Mouse (Mus musculus) left cerebral cortex, postnatal 14 days (tissue): ENCODE results near the gene Vmn2r31. TPM values are rescaled to one million over a fixed set of nuclear protein-coding genes. Genes with fewer than 3 reads are reported as not detected.
"Not testable (repeated sequence)": the region's sequence is repeated elsewhere in the genome, so short reads cannot be mapped to it uniquely, and the experiment has no call there.

ENCODE experiments used
- DNase-seq, 2 experiments: peaks; one replicate each; pipeline ENCODE4 v3.0.0; 2021 to 2022; ENCODE audit warnings: low spot score in 2 of 2, mixed read lengths in 1 of 2
- intact Hi-C: fragments of 180-260 bp; cut with DNase I; formaldehyde crosslinking; loops from one replicate; pipeline ENCODE4 v1.15.1; 2025
- long read RNA-seq, 2 experiments: library from polyadenylated mRNA; stranded (forward); transcript quantifications; one replicate each; pipeline ENCODE4 v2.0.0; 2021
- total RNA-seq, 2 experiments: library from RNA; stranded (reverse); gene quantifications; 2 replicates each; pipeline ENCODE4 v1.2.3; 2021

Vmn2r31 gene
- total RNA-seq = not detected
- long read RNA-seq, experiment 1 = 0 reads
- long read RNA-seq, experiment 2 = 0 reads

GRCm38 (mm10) chr7:7399603-7400002, at the start of gene Vmn2r31:
TSS of gene Vmn2r31 (minus strand) at chr7:7399703.
- intact Hi-C loops, DNase-seq: not testable (repeated sequence)

GRCm38 (mm10) chr7:7374431-7374830, 25.1 kb downstream of the Vmn2r31 start, which contains the start of gene Gm45783:
TSS of gene Gm45783 (minus strand) at chr7:7374573.
- DNase-seq, intact Hi-C loops: not testable (repeated sequence)

- intact Hi-C loops, DNase-seq: not testable (repeated sequence)
Observed at GRCm38 (mm10) chr7:7337509-7337908, 62.0 kb downstream of the Vmn2r31 start, which contains the start of gene Vmn2r30. TSS of gene Vmn2r30 (minus strand) at chr7:7337609.

Other genes starting within 250 kb of the Vmn2r31 start
- gene Zfp418, start 228.4 kb downstream of the Vmn2r31 start, total RNA-seq = 1 to 10 TPM; 5.0 to 6.2 TPM
- 1 to 10 TPM; 7.8 to 8.0 TPM for gene Zfp772, start 189.7 kb downstream of the Vmn2r31 start, total RNA-seq
- 1 to 10 TPM; 1.4 to 1.8 TPM for gene Vmn2r29, start 152.4 kb downstream of the Vmn2r31 start, total RNA-seq
- 10 to 100 TPM in 1 of 2 experiments, 1 to 10 TPM in 1; 9.4 to 11.2 TPM for gene Gm45844, start 121.4 kb downstream of the Vmn2r31 start, total RNA-seq
- gene Clcn4, start 98.9 kb downstream of the Vmn2r31 start, total RNA-seq = 100 to 1,000 TPM; 156 TPM
- under 1 TPM in 1 of 2 experiments, not detected in 1; 0.13 TPM for gene Vmn2r30, start 62.1 kb downstream of the Vmn2r31 start, total RNA-seq
- not detected for gene Gm45783, start 25.1 kb downstream of the Vmn2r31 start, total RNA-seq
- not detected for gene Vmn2r32, start 80.3 kb upstream of the Vmn2r31 start, total RNA-seq
- gene Vmn2r33, start 167.1 kb upstream of the Vmn2r31 start, total RNA-seq = not detected